Mouse (Mus musculus) cerebellum, postnatal 10 days (tissue): ENCODE measurements at regions not wholly inside any gene's neighbourhood (a gene's known extent, or its start where the extent isn't known, plus 50 kb on each side); places are given as distances from the start of the nearest gene placed in this dataset.

Experiments used
- DNase-seq, 2 experiments: peaks; one replicate each; pipeline ENCODE4 v3.0.0; 2021; ENCODE audit warnings: mixed read lengths in 2 of 2

- no peak for DNase-seq
Observed at GRCm38 (mm10) chr1:92386752-92387151, 86.9 kb downstream of the Ndufa10 start.

- no peak for DNase-seq
Observed at GRCm38 (mm10) chr1:92384945-92385344, 88.7 kb downstream of the Ndufa10 start.

GRCm38 (mm10) chr1:92383749-92384148, 89.9 kb downstream of the Ndufa10 start:
- no peak for DNase-seq

- DNase-seq = no peak
Observed at GRCm38 (mm10) chr1:92379510-92379886, 94.2 kb downstream of the Ndufa10 start.

GRCm38 (mm10) chr1:92378741-92379509, 94.7 kb downstream of the Ndufa10 start:
- no peak for DNase-seq

- DNase-seq = no peak
Observed at GRCm38 (mm10) chr1:92376456-92376855, 97.2 kb downstream of the Ndufa10 start.

DNA sequence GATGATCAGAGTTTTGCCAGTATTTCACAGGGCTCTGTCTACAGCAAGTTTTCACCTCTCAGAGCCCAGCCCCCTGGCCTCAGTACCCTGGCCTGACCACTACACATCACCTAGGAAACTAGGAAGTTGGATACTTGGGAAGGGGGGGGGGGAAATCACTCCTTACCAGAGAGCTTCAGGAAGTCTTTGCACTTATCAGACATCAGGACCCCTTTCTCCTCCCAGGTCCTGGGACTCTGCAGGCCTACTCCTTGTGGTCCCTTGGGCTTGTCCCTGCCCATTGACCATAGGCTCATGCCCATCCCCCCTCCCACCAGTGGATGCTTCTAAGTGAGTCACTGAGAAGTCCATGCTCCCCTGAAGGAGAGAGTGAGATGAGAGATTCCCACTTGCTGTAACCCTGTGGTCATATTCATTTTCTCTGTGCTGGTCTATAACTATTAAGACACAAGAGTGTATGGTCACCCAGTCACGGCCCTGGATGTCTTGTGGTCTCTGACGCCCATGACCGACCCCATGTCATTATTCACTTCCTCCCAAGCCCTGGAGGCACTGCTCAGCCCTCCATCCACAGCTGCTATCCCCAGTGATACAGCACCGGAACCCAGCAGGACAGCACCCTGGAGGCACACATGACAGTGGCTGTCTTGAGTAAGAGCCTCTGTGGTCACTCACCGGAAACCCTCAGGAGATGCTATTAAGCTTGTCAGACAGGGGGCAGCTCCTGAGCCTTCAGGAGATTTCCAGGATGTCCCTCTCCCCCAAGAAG, 101.3 kb downstream of the Ndufa10 start:
- no peak for DNase-seq

DNA sequence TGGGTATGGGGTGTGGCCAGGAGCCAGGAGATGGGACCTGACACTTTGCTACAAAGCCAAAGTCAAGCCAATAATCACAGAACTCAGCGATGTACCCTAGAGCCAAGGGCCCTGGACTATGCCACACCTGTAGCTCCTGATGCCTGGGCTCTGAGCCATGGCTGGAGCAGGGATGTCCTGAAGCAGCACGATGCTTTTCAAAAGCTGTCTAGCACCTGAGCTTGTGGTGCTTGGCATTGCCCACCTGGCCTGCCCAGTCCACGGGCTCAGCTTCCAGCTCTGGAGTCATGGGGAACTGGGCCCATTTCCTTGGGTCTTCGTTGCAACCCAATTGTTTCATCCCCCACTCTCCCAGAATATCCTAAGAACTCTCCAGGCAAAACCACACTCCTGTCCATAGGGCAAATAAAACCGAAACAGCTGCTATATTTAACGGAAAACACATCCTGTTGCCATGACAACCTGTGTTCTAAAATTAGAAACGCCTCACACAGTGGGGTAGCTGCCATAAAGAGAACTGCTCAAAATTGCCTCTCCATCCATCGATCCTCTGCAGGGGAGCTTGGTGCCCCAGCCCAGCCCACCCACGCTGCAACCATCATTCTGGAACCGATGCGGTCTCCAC, 102.2 kb downstream of the Ndufa10 start:
- peak; percentile 31 to 44 for DNase-seq

GRCm38 (mm10) chr1:92370842-92371241, 102.8 kb downstream of the Ndufa10 start:
- no peak for DNase-seq

GRCm38 (mm10) chr1:92369972-92370371, 103.7 kb downstream of the Ndufa10 start:
- no peak for DNase-seq

- no peak for DNase-seq
Observed at GRCm38 (mm10) chr1:92366249-92366648, 107.4 kb downstream of the Ndufa10 start.

DNA sequence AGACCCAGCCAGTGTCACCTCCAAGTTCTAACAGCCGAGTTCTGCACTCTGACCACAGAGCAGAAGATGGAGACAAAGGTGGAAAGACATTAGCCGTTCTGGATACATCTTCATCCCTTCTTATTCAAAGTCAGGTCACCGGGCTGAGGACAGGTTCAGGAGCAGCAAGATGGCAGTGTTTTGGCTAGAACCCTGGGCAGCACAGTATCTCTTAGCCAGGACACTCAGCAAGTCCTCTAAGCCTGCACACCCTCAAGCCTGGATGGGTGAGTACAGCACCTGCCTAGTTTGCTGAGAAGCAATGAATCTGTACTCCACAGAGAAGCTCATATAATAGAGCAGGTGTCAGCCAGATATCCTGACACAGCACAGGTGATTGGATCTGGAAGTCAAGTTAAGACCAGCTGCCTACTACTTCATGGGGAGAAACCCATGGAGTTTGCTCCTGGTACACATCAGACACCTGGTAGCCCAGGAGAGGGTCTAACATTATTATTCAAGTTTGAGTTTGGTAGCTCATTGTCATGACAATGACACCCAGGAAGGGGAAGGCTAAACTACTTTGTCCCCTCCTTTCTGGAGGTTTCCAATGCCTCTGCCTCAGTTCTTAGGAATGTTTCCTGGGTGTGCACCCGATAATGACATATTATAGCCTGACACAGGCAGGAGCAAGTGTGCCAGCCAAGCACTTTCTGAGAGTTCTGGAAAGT, 108.1 kb downstream of the Ndufa10 start:
- DNase-seq = no peak

GRCm38 (mm10) chr1:92361677-92362076, 112.0 kb downstream of the Ndufa10 start:
- DNase-seq = no peak

DNA sequence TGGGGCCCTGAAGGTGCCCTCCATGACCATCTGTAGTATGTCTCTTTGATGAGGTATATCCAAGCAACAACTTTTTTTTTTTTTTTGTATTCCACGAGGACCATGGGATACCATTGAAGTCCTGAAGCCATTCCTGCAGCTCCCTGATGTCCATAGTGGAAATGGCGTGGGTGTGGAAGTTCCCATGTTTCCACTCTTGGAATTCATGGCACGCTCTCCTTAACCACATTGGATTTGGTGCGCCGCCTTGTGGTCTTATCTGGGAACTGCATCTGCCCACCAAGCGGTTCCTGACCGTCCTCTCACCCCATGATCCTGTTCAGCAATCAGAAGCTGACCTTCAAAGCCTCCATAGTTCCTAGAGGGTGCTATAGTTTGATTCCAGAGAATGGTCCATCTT, 113.4 kb downstream of the Ndufa10 start:
- DNase-seq = peak; percentile 87 to 92

DNA sequence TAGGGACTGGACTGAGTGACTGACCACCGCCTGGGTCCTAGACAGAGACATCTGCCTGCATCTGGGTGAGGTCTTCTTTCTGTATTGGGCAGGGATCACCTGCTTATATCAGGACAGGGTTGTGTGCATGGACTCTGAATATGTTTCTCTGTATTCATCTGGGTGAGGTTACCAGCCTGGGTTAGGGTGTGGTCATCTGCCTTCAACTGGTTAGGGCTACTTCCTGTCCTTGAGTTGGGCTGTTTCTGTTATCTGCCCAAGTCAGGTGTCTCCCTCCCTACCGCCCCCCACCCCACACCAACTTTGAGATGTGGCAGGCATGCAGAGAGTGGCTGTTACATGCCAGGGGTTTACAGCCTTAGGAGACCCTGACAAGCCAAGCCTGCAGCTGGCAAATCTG, 114.2 kb downstream of the Ndufa10 start:
- DNase-seq = no peak

DNA sequence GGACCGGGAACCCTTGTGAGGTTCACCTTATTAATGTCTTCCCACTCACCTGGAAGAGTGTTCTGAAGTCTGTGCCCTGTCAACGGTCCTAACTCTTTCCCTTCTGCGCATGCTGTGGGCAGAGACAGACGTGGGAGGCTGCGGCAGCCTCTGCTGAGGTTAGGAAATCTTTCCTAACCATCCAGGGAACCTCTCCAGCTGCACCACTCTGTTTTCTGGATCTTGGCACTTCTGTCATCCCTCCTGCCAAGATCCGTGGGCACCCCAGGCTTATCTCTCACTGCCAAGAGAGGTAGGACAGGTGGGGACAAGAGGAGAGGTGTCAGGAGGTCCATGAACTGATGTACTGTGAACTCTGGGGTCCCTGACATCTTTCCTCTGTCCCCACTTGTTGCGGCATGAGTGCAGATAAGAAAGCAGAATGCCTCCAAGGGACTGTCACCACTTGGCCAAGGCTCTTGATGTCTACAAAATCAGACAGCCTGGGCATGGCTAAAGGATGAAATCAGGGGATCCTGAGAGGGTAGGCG, 114.8 kb downstream of the Ndufa10 start:
- DNase-seq = no peak

DNA sequence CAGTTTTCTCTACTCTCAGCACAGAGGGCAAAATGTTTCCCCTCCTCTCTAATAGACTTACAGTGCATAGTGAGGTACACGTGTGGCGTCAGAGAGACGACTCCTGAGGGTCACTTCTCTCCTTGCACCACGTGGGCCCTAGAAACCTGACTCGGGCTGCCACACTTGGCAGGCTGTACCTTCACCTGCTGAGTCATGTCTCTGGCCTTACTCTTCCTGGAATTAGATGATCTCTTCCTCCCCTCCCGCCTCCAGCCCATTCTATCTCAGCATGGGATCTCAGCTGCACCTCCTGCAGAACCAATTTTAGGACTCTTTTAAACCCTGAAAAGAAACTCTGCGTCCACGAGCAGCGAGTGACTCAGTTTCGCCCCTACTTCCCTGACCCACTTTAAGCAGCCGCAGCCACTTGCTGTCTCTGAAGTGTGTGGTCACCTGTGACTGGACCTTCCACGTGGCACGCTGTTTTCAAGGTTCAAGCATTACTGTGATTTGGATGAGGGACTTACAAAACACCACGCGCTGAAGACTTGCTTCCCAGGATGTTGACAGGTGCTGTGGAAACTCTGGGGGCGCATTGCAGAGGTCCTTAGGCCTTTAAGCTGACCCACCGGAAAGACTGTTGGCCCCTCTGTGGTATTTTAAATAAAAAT, 125.2 kb downstream of the Ndufa10 start:
- DNase-seq = peak; percentile 34 to 50

DNA sequence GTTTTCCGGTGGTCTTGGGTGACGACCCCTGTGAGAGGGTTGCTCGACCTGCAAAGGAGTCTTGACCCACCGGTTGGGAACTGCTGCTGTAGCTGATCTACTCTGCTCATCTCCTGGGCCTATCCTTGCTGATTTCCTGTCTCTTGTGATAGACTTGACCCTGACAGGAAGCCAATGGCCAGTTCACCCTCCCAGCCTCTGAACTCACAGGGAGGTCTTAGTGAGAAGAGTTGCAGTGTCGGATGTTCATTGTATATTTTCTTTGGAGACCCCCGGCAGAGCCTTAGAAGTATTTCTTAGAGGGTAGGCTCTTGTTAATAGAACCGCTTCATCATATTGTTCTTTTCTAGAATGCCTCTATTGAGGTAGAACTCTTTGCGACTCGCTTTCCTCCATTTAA, 126.0 kb downstream of the Ndufa10 start:
- no peak for DNase-seq

GRCm38 (mm10) chr1:92343768-92344167, 129.9 kb downstream of the Ndufa10 start:
- peak; percentile 41 to 58 for DNase-seq

DNA sequence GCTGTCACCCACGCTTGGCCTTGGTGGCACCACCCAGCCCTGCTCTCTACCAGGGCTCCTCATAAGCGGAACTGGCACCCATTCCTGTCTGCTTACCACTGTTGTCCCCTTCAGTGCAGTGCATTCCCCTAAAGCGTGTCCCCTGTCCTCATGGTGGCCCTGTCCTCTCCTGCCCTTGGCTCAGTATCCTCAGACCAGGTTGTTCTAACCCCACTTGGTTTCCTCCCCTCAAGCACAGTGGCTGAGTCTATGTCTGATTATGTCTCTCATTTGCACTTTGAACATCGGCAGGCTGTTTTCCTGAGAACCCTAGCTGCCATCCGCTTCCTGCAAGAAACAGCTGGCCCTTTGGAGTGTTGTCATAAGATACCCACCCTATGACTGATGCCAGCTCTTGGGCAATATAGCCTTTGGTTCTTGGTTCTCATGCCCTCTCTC, 130.5 kb downstream of the Ndufa10 start:
- DNase-seq = no peak

GRCm38 (mm10) chr1:92341846-92342540, 131.7 kb downstream of the Ndufa10 start:
- DNase-seq = no peak

DNA sequence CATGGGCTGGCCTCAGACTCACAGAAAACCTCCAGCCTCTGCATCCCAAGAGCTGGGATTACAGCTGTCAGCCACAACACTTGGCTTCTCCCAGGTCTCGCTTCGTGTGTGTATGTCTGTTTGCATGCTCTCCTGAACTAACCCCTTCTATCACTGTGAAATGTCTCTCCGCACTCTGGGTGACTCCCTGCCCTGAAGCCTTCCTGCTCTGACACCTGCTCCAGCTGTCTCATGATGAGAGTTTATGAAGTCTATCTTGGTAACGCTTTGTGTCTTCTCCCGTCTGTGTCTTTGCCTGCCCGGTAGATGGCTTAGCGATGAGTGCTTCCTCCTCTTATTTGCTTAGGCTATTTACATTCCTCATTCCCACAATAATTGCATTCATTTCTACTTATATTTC, 133.0 kb downstream of the Ndufa10 start:
- no peak for DNase-seq
